Mouse (Mus musculus): Measurements from ENCODE around the gene Olfr573-ps1.

DNA sequence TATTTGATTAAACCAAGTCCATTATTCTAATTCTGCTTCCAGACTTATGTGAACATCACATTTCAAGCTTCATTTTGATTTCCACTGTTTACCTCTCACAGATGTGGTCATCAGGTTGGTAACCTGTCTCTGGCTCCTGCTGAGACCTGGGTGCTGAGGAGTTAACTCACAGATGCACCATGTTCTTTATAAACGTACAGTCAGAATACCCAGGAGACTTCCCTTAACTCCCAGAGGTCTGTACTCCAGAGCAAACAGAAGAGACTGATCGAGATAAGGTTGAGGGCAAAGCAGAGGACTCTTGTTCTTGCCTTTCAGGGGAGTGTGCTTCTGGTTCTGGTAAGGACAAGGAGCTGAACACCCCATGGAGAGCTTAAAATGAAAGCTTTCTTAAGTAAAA, 20.0 kb upstream of the Olfr573-ps1 start, which contains the start of gene Olfr576:
- TF ChIP-seq CTCF (IDR thresholded peaks at IDR 0.05) (no peak), EP300 (IDR thresholded peaks at IDR 0.05) (no peak)

Measured in lung, postnatal 0 days (tissue).